Mouse (Mus musculus): ENCODE measurements around the gene Nipa2. TPM values are rescaled to one million over a fixed set of nuclear protein-coding genes. Genes with fewer than 3 reads are reported as not detected.
A peak's percentile ranks its signal among the peaks of the same experiment; 100 is the strongest.

The Nipa2 gene
- total and polyA plus RNA-seq, 3 experiments: 24.4 to 50.4 (median 45.2) TPM

GRCm38 (mm10) chr7:55986526-55987214 is 24.4 kb upstream of the Nipa2 start (continued):
- TF ChIP-seq CTCF (conservative IDR thresholded peaks at IDR 0.05 in 1 of 2, IDR thresholded peaks at IDR 0.05 in 1 of 2; ENCODE audit: low read depth in 2 of 2, low read length in 2 of 2): peak; percentile 31 to 76; a peak in 3 of 4 replicates
- TF ChIP-seq EP300 (IDR thresholded peaks at IDR 0.05; ENCODE audit: low read length): peak; percentile 73
- TF ChIP-seq ZNF384 (IDR thresholded peaks at IDR 0.05; ENCODE audit: low read depth, low read length): no peak

- no peak overlapping the region for H3K27ac ChIP-seq (ENCODE audit: insufficient read depth, low read depth)
- in situ Hi-C loops (cut with MboI; ENCODE audit: low pct_ligation_motif_present, low pct_unique_long_range_greater_than_20kb, low sequenced_read_pairs): loop anchor here (10.0 kb wide), 1 partner anchor 60 kb away; no protein-coding TSS in a partner anchor
- H3K27me3 ChIP-seq (replicated peaks): no peaks in the 10 kb centered on the region
- dilution Hi-C loops (cut with MboI; ENCODE audit: extremely low pct_ligation_motif_present, extremely low pct_unique_long_range_greater_than_20kb, low sequenced_read_pairs): no loop called here
- H3K36me3 ChIP-seq (replicated peaks in 1 of 2; ENCODE audit: control insufficient read depth in 1 of 2, insufficient read depth in 1 of 2, low read length in 1 of 2): peaks cover under 1 to 5% of the 10 kb centered on the region in 2 experiments
- peaks cover 9 to 21% of the 10 kb centered on the region in 2 experiments; a peak in 3 of 4 replicates for H3K4me1 ChIP-seq (ENCODE audit: control insufficient read depth in 1 of 2, insufficient read depth in 2 of 2)
- DNase-seq (ENCODE audit: extremely low read depth): no peak
- no peak overlapping the region for H3K4me2 ChIP-seq (ENCODE audit: insufficient read depth, low read depth, poor library complexity, severe bottlenecking)
- TF ChIP-seq RCOR1 (conservative IDR thresholded peaks at IDR 0.05; ENCODE audit: low read depth, low read length): no peak
- TF ChIP-seq ZMIZ1 (IDR thresholded peaks at IDR 0.05; ENCODE audit: low read depth, low read length): no peak
- TF ChIP-seq EP300 (IDR thresholded peaks at IDR 0.05; ENCODE audit: low read length): no peak
- no peak overlapping the region for H3K4me3 ChIP-seq (replicated peaks in 1 of 3; ENCODE audit: low read depth in 2 of 3, low read length in 2 of 3, poor library complexity in 1 of 3)
- no peaks in the 10 kb centered on the region for H3K79me2 ChIP-seq (replicated peaks; ENCODE audit: control insufficient read depth, extremely low read depth, insufficient read depth, poor library complexity, severe bottlenecking)
- no peak overlapping the region for H3K9ac ChIP-seq (ENCODE audit: insufficient read depth, low read depth)
- no peaks in the 10 kb centered on the region for H3K9me3 ChIP-seq (replicated peaks; ENCODE audit: low read length)
Measured at GRCm38 (mm10) chr7:55984754-55985153, 22.5 kb upstream of the Nipa2 start.

- Histone ChIP-seq H3K36me3 (replicated peaks in 1 of 2; ENCODE audit: control insufficient read depth in 1 of 2, insufficient read depth in 1 of 2, low read length in 1 of 2) (peaks cover 2 to 12% of the 10 kb centered on the region in 2 experiments), H3K27me3 (replicated peaks) (no peaks in the 10 kb centered on the region), H3K4me2 (ENCODE audit: insufficient read depth, low read depth, poor library complexity, severe bottlenecking) (no peak overlapping the region), H3K4me1 (ENCODE audit: control insufficient read depth in 1 of 2, insufficient read depth in 2 of 2) (peaks cover 9 to 21% of the 10 kb centered on the region in 2 experiments; a peak in 3 of 4 replicates), H3K79me2 (replicated peaks; ENCODE audit: control insufficient read depth, extremely low read depth, insufficient read depth, poor library complexity, severe bottlenecking) (no peaks in the 10 kb centered on the region), H3K27ac (ENCODE audit: insufficient read depth, low read depth) (no peak overlapping the region), H3K4me3 (replicated peaks in 1 of 3; ENCODE audit: low read depth in 2 of 3, low read length in 2 of 3, poor library complexity in 1 of 3) (no peak overlapping the region), H3K9ac (ENCODE audit: insufficient read depth, low read depth) (no peak overlapping the region), H3K9me3 (replicated peaks; ENCODE audit: low read length) (no peaks in the 10 kb centered on the region)
- dilution Hi-C loops (cut with MboI; ENCODE audit: extremely low pct_ligation_motif_present, extremely low pct_unique_long_range_greater_than_20kb, low sequenced_read_pairs) (no loop called here), in situ Hi-C loops (cut with MboI; ENCODE audit: low pct_ligation_motif_present, low pct_unique_long_range_greater_than_20kb, low sequenced_read_pairs) (loop anchor here (10.0 kb wide), 1 partner anchor 62 kb away; no protein-coding TSS in a partner anchor)
- TF ChIP-seq JUN (IDR thresholded peaks at IDR 0.05; ENCODE audit: insufficient read depth, low read depth, low read length) (no peak), POLR2AphosphoS2 (IDR thresholded peaks at IDR 0.05; ENCODE audit: low read depth, low read length) (no peak)
- no peak for DNase-seq (ENCODE audit: extremely low read depth)
Measured at GRCm38 (mm10) chr7:55983107-55983506, 20.8 kb upstream of the Nipa2 start.

- dilution Hi-C loops (cut with MboI; ENCODE audit: extremely low pct_ligation_motif_present, extremely low pct_unique_long_range_greater_than_20kb, low sequenced_read_pairs) (no loop called here), in situ Hi-C loops (cut with MboI; ENCODE audit: low pct_ligation_motif_present, low pct_unique_long_range_greater_than_20kb, low sequenced_read_pairs) (loop anchor here (10.0 kb wide), 1 partner anchor 63 kb away; no protein-coding TSS in a partner anchor)
- Histone ChIP-seq H3K4me3 (replicated peaks in 1 of 3; ENCODE audit: low read depth in 2 of 3, low read length in 2 of 3, poor library complexity in 1 of 3) (no peak overlapping the region), H3K9me3 (replicated peaks; ENCODE audit: low read length) (no peaks in the 10 kb centered on the region), H3K27me3 (replicated peaks) (no peaks in the 10 kb centered on the region), H3K36me3 (replicated peaks in 1 of 2; ENCODE audit: control insufficient read depth in 1 of 2, insufficient read depth in 1 of 2, low read length in 1 of 2) (peaks cover 2 to 12% of the 10 kb centered on the region in 2 experiments), H3K9ac (ENCODE audit: insufficient read depth, low read depth) (peak overlapping the region; percentile 60; the same call in 1 of the 2 replicates), H3K27ac (ENCODE audit: insufficient read depth, low read depth) (no peak overlapping the region), H3K4me1 (ENCODE audit: control insufficient read depth in 1 of 2, insufficient read depth in 2 of 2) (peaks cover 9 to 21% of the 10 kb centered on the region in 2 experiments; a peak in 3 of 4 replicates), H3K4me2 (ENCODE audit: insufficient read depth, low read depth, poor library complexity, severe bottlenecking) (peak overlapping the region; percentile 40; the same call in 1 of the 2 replicates), H3K79me2 (replicated peaks; ENCODE audit: control insufficient read depth, extremely low read depth, insufficient read depth, poor library complexity, severe bottlenecking) (no peaks in the 10 kb centered on the region)
- DNase-seq (ENCODE audit: extremely low read depth): no peak
- TF ChIP-seq SIN3A (IDR thresholded peaks at IDR 0.05; ENCODE audit: low read length): no peak
Measured at GRCm38 (mm10) chr7:55982010-55982700, 19.9 kb upstream of the Nipa2 start.
